Comparison of ENCODE assay signal across 15 mouse cellular contexts in the genomic region with DNA sequence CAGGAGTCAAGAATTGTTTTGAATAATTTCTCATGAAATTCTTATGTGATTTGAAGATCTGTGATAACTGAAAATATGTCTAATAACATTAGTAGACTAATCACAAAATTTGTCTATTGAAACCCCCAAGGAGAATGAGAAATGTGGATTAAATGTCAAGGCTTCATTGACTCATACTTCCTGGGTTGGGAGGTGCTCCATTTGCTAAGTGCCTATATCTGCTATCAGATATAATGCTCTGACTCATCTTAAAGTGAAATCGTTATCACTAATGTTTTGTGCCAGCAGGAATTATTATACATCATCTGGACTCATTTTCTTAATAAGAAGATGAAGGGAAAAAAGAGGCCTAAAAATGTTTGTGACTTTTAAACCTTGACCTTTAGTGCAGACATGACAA.
"Had no signal": no experiment of that assay in that cellular context is flagged by ENCODE, and none has a peak within 500 bp of the region (broad histone marks: within the 10 kb centered on the region; RNA-seq: fewer than 3 reads in every experiment).

No protein-coding gene starts in this region.

- DNase-seq: heart, postnatal 10 days; heart, postnatal 14 days; heart, postnatal 36 days; heart, postnatal 4 days; kidney, adult 11 months; kidney, adult 18-20 months; kidney, adult 2 months; kidney, adult 8-10 months; kidney, adult 9 months; kidney, postnatal 10 days; kidney, postnatal 25 days; kidney, postnatal 36 days; kidney, postnatal 4 days; layer of hippocampus, adult 9-11 months; layer of hippocampus, postnatal 36 days had no signal
